Mouse (Mus musculus): ENCODE data around the gene Prm2. TPM values are rescaled to one million over a fixed set of nuclear protein-coding genes. Genes with fewer than 3 reads are reported as not detected.

The Prm2 gene
- not detected for total RNA-seq (2021)

GRCm38 (mm10) chr16:10796034-10796433, at the start of gene Prm2:
Gene Prm2, minus strand, starts transcription at chr16:10796134.
- intact Hi-C loops (cut with DNase I): no loop called here
- DNase-seq (ENCODE audit: low spot score in 2 of 2): no peak

- intact Hi-C loops (cut with DNase I): loop anchor here (2.0 kb wide), 1 partner anchor 203 kb away; no protein-coding TSS in a partner anchor
- no peak for DNase-seq (ENCODE audit: low spot score in 2 of 2)
These were observed 48.4 kb upstream of the Prm2 start for GRCm38 (mm10) chr16:10844319-10844670.

GRCm38 (mm10) chr16:10843486-10844318, 47.8 kb upstream of the Prm2 start:
- intact Hi-C loops (cut with DNase I): loop anchor here (2.0 kb wide), 1 partner anchor 203 kb away; no protein-coding TSS in a partner anchor

GRCm38 (mm10) chr16:10842282-10842855, 46.4 kb upstream of the Prm2 start:
- no peak for DNase-seq (ENCODE audit: low spot score in 2 of 2)
- intact Hi-C loops (cut with DNase I): no loop called here

More at GRCm38 (mm10) chr16:10843486-10844318, 47.8 kb upstream of the Prm2 start:
- no peak for DNase-seq (ENCODE audit: low spot score in 2 of 2)

GRCm38 (mm10) chr16:10840018-10840417, 44.1 kb upstream of the Prm2 start:
- intact Hi-C loops (cut with DNase I): no loop called here

GRCm38 (mm10) chr16:10838487-10839245, 42.7 kb upstream of the Prm2 start:
- intact Hi-C loops (cut with DNase I): loop anchor here (5.0 kb wide), 1 partner anchor 411 kb away; no protein-coding TSS in a partner anchor
- no peak for DNase-seq (ENCODE audit: low spot score in 2 of 2)

More at GRCm38 (mm10) chr16:10840018-10840417, 44.1 kb upstream of the Prm2 start:
- no peak for DNase-seq (ENCODE audit: low spot score in 2 of 2)

GRCm38 (mm10) chr16:10837903-10838302, 42.0 kb upstream of the Prm2 start:
- no peak for DNase-seq (ENCODE audit: low spot score in 2 of 2)
- intact Hi-C loops (cut with DNase I): loop anchor here (5.0 kb wide), 1 partner anchor 411 kb away; no protein-coding TSS in a partner anchor

- DNase-seq (ENCODE audit: low spot score in 2 of 2): no peak
- intact Hi-C loops (cut with DNase I): loop anchor here (5.0 kb wide), 1 partner anchor 410 kb away; no protein-coding TSS in a partner anchor
These were observed 41.3 kb upstream of the Prm2 start for GRCm38 (mm10) chr16:10837250-10837649.

- intact Hi-C loops (cut with DNase I): loop anchor here (5.0 kb wide), 1 partner anchor 409 kb away; no protein-coding TSS in a partner anchor
- DNase-seq (ENCODE audit: low spot score in 2 of 2): no peak
These were observed 40.5 kb upstream of the Prm2 start for GRCm38 (mm10) chr16:10836388-10836787.

GRCm38 (mm10) chr16:10834911-10835587, 39.1 kb upstream of the Prm2 start, which contains the start of gene Rmi2:
Gene Rmi2, plus strand, starts transcription at chr16:10835059.
- intact Hi-C loops (cut with DNase I): loop anchor here (5.0 kb wide), 1 partner anchor 408 kb away; no protein-coding TSS in a partner anchor
- DNase-seq (ENCODE audit: low spot score in 2 of 2): peak; percentile 80 to 81

- intact Hi-C loops (cut with DNase I): no loop called here
- no peak for DNase-seq (ENCODE audit: low spot score in 2 of 2)
These were observed 38.6 kb upstream of the Prm2 start for GRCm38 (mm10) chr16:10834542-10834910.

GRCm38 (mm10) chr16:10828461-10828805, 32.5 kb upstream of the Prm2 start:
- no peak for DNase-seq (ENCODE audit: low spot score in 2 of 2)

GRCm38 (mm10) chr16:10827766-10828460, 32.0 kb upstream of the Prm2 start:
- no peak for DNase-seq (ENCODE audit: low spot score in 2 of 2)
- intact Hi-C loops (cut with DNase I): no loop called here

More at GRCm38 (mm10) chr16:10828461-10828805, 32.5 kb upstream of the Prm2 start:
- intact Hi-C loops (cut with DNase I): no loop called here

- DNase-seq (ENCODE audit: low spot score in 2 of 2): no peak
- intact Hi-C loops (cut with DNase I): no loop called here
These were observed 31.3 kb upstream of the Prm2 start for GRCm38 (mm10) chr16:10827269-10827668.

GRCm38 (mm10) chr16:10825840-10826239, 29.9 kb upstream of the Prm2 start:
- intact Hi-C loops (cut with DNase I): no loop called here
- no peak for DNase-seq (ENCODE audit: low spot score in 2 of 2)

- DNase-seq (ENCODE audit: low spot score in 2 of 2): peak in 1 of 2 experiments; percentile 39
- intact Hi-C loops (cut with DNase I): no loop called here
These were observed 28.6 kb upstream of the Prm2 start for GRCm38 (mm10) chr16:10824536-10824935.

- intact Hi-C loops (cut with DNase I): no loop called here
These were observed 25.5 kb upstream of the Prm2 start for GRCm38 (mm10) chr16:10821387-10821786.

GRCm38 (mm10) chr16:10819966-10820365, 24.0 kb upstream of the Prm2 start:
- DNase-seq (ENCODE audit: low spot score in 2 of 2): no peak
- intact Hi-C loops (cut with DNase I): no loop called here

More at GRCm38 (mm10) chr16:10821387-10821786, 25.5 kb upstream of the Prm2 start:
- no peak for DNase-seq (ENCODE audit: low spot score in 2 of 2)
